Mouse (Mus musculus): ENCODE results near the gene Art4.
"Not testable (repeated sequence)": the region's sequence is repeated elsewhere in the genome, so short reads cannot be mapped to it uniquely, and the experiment has no call there.

Art4 gene

DNA sequence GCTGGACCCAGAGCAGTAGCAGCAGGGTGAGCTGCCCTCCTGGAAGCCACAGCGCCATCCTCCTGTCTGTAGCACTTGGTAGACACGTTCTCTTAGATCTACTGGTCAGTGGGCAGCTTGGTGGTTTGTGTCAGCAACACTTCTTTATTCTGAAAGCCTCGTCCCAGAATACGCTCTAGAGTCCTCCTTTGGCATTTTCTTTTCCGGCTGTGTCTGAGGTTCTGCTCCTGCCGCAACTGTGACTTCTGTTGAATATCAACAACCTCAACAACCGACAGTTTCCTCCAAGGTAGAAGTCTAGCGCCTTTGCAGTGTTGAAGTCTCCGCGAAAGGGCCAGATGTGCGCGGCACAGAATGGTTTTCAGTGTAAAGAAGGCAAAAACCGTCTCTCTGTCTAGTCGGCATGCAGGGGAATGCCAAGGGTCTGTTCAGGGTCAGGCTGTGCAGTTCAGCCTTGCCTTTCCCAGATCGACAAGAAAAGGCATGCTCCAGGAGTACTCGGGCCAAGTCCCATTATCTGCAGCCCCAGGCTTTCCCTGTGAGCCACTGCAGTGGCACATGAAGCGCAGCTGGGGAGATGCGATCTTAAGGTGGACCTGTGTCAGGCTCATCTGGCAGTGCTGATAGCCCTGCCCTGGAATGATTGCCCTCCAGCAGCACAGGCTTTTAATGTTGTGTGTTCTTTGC lies at the start of gene Art4:
Gene Art4, minus strand, starts transcription at position 548 of the 687 bp plus-strand sequence.
- no peak for DNase-seq (ENCODE audit: low spot score)

DNA sequence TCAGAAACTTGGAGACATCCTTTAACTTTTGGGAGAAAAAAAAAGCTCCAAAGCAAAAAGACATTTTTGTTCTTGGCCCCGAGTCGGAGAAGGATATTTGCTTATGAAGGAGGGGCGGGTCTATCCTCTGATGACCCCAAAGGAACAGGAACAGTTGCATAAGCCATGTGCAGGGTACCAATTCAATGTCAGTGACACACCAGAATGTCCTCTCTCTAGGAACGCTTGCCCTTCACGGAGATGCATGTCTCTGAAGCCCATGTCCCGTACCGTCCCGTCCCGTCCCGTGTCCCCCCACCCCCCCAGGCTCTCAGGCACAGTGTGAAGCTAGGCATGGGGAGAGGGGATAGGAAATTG lies 49.4 kb upstream of the Art4 start:
- no peak for DNase-seq (ENCODE audit: low spot score)

DNA sequence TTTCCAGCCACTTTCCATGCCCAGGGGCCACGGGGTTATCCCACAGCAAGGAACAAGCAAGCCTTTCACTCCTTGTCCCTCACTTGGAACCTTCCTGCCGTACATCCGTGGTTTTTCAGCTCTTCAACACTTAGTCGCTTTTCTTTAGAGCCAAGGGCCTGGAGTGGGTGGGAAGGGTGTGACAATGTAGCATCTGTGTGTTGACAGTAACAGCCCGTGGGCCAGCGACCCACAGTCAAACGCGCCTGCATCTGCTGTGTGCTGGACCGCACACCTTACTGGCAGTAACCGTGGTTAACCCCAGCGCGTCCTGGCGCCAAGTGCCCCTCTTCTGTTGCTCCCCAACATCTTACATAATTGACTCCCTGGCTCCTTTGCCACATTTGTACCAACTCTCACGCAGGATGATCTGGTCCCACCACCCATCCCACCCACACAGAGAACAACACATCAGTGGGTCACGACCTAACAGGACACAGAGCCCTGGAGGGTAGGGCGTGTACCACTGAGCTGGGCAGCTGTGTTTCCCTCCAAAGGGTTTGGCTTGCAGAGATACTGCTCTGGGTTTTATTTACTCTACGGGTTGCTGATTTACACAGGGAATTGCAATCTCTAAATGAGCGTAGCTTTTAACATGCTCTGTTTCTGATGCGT lies 48.9 kb upstream of the Art4 start:
- DNase-seq (ENCODE audit: low spot score) = no peak

DNA sequence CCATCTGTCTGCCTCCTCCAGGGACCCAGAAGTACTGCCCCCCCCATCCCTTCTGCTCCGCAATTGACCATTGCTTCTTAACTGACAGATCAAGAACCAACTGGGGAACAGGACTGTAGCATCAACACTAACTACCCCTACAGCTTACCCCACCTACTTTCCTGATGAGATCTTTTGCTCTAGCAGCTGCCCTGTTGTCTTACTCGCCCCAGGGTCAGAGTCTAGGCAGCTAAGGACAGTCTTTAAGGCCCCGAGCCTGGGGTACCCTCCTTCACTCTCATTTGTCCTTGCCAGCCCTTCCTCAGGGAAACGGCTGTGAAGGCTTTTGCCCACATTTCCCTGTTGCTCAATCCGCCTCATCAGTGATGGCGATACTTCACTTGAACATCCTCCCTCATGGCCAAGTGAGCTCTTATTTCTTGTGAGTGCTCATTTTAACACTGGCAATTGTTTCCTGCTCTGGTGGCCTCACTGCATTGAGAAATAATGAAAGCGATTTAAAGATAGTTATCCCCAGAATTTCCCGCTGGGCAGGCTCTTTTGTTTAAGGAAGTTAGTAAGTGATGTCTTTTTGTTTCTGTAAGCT lies 46.4 kb upstream of the Art4 start:
- DNase-seq (ENCODE audit: low spot score) = no peak

DNA sequence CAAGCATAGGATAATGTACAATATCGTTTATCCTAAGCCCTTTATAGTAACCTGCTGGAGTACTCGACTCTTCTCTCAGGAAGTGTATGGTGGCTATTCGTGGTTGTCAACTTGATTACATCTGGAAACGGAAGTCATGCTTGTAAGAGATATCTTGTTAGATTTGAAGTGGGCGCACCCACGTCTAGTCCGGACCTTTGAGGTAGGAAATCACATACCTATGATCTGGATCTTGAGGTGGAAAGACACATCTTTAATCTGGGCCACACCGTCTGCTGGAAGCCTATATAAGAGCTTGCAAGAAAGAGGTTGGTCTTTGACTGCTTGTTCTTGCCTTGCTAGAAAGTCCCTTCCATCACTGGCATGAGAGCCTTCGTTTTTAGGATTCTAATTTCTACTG lies 45.0 kb upstream of the Art4 start:
- no peak for DNase-seq (ENCODE audit: low spot score)

DNA sequence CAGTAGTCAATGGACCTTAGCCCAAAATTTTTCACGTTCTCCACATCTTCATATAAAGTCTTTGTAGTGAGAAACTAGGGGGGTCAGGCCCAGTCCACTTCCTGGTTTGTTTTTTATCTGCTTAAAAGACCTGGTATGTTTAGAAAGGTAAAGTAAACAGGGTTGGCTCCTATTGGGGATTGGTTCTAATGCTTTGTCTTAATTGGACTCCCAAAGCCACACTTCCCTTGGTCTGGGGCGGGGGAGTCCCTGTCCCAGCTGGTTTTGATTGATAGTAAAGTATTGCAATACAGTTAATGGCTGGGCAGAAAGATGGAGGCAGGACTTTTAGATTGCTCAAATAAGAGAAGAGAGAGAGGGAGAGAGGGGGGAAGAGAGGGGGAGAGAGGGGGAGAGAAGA lies 43.5 kb upstream of the Art4 start:
- DNase-seq (ENCODE audit: low spot score) = no peak

DNA sequence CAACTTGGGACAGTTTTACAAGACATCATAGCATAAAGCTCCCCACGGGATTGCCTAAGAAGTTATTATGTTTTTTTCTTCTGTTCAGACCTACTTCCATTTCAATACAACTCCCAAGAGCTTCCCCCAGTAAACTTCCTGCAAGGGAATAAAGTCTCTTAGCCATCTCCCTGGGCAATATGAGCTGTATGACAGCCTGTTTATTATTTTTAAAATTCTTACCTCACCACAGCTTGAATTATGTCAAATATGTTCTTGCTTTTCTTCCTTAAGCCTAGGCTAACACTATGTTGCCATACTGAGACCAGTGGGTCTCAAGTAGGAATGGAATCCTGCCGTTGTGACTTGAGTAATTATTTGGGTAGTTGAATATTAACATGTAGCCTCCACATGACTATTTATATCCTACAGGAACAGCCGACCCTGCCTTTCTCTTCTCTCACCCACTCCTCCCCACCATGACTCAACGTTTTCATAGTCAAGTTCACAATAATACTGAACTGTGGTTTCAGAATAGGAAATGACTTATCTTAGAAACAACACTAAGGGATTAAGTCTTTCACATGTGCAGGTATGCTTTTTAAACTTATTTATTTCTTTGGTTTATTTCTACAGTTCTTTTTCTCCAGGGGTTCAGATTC lies 43.0 kb upstream of the Art4 start:
- DNase-seq (ENCODE audit: low spot score) = no peak

DNA sequence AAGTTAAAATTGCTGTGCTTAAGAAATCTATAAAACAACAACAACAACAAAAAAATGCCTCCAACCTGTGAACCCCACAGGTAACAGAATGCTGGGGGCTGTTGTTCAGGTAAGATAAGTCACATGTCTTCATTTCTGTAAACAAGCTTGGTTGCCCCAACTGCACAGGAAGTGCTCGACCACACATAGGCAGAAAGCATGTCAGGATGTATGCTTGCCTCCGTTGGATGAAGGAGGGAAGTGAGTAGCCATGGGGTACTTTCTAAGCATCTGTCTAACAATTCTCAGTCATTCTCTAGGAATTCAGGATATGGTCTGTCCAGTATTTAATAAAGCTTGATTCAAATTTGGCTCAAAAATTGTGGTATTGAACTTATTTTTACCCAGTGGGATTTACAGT lies 41.4 kb upstream of the Art4 start:
- DNase-seq (ENCODE audit: low spot score) = no peak

DNA sequence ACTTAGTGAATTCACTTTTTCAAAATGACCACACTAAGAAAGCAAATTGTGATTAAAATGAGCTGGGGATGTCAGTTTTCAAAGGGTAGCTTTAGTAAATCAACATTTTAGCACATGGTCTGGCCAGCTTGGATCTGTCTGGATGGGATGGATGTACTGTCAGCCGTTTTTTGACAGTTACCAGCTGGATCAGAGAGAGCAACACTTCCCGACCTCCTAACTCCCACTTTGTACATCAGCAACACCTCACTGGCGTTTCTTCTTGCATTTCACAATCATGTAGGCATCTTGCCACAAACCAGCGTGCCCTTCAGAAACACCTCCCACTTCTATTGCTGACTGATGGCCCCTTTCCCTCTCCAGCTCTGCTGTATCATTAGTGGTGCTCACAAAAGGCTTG lies 40.7 kb upstream of the Art4 start:
- no peak for DNase-seq (ENCODE audit: low spot score)

DNA sequence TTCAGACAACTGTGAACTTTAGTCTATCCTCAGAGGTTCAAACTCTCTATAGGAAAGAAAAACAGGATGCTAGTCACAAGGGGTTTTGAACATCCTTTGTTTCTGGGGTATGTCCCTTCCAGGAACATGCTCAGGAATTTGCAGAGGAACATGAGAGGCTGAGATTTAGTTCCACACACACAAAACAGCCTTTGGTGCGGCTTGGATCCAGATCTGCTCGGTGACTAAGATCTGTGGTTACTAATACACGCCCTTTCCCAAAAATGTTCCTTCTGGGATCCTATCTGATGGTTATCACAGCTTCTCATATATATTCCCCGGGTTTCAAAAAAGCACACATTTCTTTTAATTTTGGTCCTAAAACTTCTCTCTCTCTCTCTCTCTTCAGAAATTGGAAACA lies 40.3 kb upstream of the Art4 start:
- DNase-seq (ENCODE audit: low spot score) = no peak

DNA sequence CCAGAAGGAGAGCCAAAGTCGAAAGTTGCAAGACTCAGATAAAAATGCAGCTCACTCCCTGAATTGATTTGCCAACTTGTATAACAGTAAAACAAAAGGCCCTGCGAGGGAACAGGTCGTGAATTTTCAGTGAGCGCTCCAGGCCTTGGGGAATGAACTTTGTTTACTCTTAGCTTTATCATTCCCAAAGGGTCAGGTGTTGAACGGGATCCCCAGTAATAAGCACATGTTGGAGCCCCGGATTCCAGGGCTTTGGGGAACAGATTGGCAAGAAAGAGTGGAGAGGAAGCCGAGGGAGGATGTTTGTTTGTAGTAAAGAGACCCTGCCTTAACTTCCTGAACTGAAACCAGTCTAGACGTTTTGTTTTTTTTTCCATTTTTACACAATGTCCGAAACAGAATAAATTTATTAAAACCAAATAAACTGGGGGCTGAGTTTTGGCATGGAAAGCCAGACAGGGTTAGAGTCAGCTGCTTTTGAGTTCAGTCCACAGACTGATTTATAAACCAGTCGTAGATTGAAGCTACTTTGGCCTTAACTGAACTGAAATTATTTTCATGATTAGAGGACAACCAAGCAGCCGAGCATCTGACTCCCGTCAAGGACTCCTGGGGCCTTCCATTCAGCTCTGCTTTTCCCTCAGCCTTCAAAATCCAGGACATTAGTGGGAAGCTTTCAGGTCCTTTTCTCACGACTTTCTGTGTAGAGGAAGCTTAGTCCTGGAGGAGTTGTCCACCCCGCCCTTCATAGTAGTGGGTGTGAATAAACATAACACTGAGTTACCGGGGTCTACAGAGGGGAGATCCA lies 37.2 kb upstream of the Art4 start:
- DNase-seq (ENCODE audit: low spot score) = no peak

DNA sequence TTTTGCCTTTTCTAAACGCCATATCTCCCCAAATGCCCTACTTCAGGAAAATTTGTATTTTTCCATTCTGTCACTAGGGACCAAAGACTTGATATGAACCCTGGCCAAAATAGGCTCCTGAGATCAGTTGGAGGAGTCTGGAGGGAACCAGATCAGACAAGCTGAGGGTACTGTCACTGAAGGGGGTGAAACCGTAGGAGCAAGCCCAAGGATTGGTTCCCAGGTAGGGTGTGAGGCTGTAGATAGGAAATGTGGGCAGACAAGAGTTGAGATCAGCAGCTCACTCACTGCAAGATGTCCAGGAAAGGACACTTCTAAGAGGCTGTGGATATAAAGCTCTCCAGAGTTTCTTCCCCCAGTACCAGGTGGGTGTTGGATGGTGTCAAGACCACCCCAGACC lies 34.5 kb upstream of the Art4 start:
- no peak for DNase-seq (ENCODE audit: low spot score)

DNA sequence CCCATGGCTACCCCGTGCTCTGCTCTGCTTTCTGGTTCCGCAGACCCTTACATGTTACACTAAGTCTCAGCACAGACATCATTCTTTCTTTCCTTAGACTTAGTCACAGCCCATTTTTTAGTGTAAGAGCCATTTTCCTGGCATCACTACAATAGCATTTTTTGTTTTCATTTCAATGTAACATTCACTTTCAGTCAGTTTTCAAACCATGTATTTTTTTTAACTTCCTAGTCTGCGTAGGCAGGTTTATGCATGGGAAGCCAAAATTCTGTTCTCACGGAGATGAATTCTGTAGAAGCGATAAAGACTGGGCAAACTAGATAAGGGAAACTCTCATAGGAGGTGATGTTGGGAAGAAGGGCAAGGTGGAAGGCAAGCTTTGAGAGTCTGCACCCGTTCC lies 32.0 kb upstream of the Art4 start:
- DNase-seq (ENCODE audit: low spot score) = no peak

DNA sequence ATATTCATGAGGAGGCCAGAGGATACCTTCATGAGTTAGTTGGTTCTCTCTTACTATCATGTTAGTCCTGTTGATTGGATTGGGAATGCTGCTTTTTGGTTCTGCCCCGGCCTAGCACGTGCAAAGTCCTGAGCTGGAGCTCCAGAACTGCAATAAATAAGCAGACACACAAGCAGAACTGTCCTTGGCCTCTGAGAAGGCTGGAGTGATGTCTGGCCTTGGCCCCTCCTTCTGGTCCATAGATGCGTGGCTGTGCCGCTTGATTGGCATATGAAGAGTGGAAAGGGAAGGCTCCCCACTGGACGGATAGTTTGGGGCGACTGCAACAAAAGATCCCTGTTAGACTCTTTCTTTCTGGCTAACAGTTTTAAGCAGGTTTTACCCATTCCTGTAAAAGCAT lies 31.5 kb upstream of the Art4 start:
- no peak for DNase-seq (ENCODE audit: low spot score)

DNA sequence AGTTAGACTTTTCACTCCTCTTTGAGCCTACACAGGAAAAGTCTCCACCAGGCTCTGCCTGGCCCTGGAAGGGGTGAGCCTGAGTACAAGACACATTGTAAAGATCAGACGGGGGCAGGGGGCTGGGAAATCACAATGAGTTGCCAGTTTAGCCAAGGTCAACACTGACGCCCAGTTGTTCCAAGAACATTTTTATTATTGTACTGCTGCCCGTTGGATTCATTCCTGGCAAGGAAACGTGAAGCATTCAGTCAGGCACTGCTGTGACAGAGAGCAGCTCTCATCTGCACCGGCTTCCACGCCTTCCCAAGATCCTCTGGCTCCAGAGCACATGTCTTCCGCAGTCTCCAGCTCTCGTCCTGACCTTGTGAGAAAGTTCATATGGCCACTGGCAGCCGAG lies 30.3 kb upstream of the Art4 start:
- DNase-seq (ENCODE audit: low spot score) = no peak

DNA sequence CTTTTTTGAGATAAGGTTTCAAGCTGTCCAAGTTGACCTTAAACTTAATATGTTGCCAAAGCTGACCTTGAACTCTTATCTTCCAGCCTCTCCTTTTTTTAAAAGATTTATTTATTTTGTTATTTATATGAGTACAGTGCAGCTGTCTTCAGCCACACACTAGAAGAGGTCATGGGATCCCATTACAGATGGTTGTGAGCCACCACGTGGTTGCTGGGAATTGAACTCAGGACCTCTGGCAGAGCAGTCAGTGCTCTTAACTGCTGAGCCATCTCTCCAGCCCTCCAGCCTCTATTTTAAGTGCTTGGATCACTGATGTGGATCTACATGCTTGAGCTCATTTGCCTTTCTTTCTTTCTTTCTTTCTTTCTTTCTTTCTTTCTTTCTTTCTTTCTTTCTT lies 27.2 kb upstream of the Art4 start:
- DNase-seq (ENCODE audit: low spot score) = not testable (repeated sequence)

DNA sequence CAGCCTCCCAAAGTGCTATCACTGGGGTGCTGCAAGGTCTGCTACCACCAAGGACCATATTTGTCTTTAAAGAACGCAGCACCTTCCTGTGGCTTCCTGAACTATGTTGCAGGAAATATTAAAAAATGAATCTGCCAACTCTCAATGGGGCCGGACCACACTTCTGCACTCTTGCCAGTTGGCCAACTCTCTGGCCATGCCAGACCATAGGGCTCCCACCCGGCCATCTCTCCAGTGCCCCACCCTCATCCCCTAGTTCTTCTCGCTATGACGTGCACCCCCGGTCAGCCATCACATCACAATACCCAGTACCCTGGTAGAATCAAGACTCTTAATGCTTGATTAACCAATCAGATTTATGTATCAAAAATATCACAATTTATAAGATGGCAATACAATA lies 26.4 kb upstream of the Art4 start:
- DNase-seq (ENCODE audit: low spot score) = no peak

DNA sequence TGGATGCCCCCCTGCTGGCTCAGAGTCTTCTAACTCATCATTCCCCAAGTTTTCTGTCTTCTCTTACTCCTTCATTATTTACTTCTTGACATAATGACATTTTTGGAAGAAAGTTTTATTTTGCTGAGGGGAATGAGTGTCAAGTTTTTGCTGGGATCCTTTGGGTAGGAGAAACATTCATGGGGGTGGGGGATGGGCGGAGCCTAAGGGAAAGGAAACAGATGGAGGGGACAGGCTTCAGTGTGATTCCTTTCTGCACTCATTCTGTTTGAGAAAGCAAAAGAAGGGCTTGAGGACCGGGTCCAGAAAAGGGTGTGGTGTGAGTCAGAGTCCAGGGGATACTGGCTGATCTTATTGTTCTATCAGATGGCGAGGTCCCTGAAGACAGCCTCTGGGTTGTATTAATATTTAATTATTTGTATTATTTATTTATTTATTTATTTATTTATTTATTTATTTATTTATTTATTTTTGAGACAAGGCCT lies 25.9 kb upstream of the Art4 start:
- no peak for DNase-seq (ENCODE audit: low spot score)

DNA sequence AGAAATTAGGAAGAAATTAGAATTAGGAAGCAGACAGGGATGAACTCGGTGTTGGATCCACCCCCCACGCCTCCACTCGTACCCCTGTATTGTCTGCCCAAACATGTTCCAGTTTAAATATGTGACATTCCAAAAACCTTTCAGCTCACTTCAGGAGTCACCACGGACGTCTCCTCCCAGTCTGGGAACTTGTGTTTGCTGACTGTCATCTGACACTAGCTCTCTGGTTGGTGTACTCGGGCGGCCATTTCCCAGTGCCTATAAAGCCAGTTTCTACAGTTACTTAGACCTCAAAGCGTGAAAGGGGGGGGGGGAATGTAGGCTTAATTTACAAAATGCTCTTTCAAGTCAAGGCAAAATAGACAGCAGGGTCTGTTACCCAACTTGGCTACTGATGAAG lies 24.1 kb upstream of the Art4 start:
- DNase-seq (ENCODE audit: low spot score) = no peak

DNA sequence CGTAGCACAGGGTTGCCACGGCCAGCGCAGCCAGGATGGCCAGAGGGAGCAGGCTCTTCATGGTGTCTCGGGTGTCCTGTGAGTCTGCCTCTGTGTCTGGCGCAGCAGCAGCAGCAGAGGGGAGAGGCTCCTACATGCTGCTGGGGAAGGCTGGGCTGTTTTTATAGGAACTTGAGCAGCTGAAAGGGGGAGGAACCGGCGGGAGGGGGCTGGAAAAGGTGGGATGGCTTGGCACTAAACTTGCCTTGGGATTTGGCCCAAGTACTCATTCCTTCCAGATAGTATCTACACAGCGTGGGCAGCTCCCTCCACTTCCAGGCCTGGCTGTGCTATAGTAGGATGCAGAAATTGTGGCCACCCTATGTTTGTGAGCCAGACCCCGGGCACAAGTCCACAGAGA lies 18.1 kb upstream of the Art4 start, which contains the start of gene Mgp:
Gene Mgp, minus strand, starts transcription at position 154 of the 400 bp plus-strand sequence.
- DNase-seq (ENCODE audit: low spot score) = peak; percentile 10

DNA sequence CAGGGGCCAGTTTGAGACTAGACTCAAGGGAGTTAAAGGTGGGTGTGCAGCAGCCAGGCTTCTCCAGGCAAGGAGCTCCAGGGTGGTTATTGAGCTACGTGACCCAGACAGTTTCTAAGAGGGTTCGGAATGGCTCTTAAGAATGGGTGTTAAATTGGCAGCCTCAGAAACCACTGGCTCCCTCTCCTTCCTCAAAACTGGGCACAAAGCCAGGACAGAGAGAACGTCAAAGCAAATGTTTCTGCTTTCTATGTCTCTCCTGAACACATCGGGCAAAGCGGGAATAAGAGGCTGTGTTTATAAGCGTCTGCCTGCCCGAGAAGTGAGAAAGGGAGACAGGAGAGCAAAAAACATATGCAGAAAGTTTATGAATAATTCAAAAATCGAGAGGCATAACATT lies 17.1 kb upstream of the Art4 start:
- no peak for DNase-seq (ENCODE audit: low spot score)

DNA sequence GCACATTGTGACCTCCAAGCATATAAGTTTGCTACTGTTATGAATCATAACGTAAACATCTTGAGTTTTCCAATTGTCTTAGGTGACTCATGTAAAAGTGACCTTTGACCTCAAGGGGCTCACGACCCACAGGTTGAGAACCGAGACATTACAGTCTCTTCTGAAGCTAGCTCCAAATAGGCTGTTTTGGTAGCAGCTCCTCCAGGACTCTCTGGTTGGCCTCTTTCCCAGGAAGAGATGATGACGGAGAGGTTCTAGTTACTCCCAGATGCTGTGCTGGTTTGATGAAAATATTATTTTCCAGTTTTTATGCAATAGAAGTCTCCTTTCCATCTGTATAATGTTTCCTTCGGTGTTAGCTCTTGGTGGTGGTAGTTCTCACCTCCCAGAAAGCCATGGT lies 11.4 kb upstream of the Art4 start:
- DNase-seq (ENCODE audit: low spot score) = no peak

All from left cerebral cortex, adult 11 months (tissue).